Mouse (Mus musculus) heart, adult 2 months (tissue): Measurements from ENCODE around the gene Nup107.

Source experiments
- CTCF ChIP-seq: fragments of 200-600 bp; IDR thresholded peaks from 2 replicates; pipeline ENCODE4 v1.8.1; 2022; ENCODE audit warnings: antibody characterized with exemption, mild to moderate bottlenecking, moderate library complexity
- EP300 ChIP-seq: fragments of 200-500 bp; IDR thresholded peaks from 2 replicates; pipeline ENCODE4 v1.6.1; 2011; ENCODE audit warnings: low read depth, low read length, control low read depth; ENCODE audit not compliant: insufficient read depth
- POLR2A ChIP-seq: fragments of 200-500 bp; IDR thresholded peaks from 2 replicates; pipeline ENCODE4 v1.6.1; 2011; ENCODE audit warnings: mild to moderate bottlenecking, low read depth, low read length, control low read depth; ENCODE audit not compliant: insufficient read depth

- TF ChIP-seq CTCF (no peak), POLR2A (no peak), EP300 (no peak)
Observed at GRCm38 (mm10) chr10:117711408-117711807, 81.1 kb downstream of the Nup107 start.
